Mouse (Mus musculus) embryonic stem cell, embryonic (primary cell): ENCODE measurements at regions not wholly inside any gene's neighbourhood (a gene's known extent, or its start where the extent isn't known, plus 50 kb on each side); places are given as distances from the start of the nearest gene placed in this dataset.

Source experiments
- CTCF ChIA-PET, 4 experiments: fragments of 300-600 bp in 2 of 4; fragments of 350-600 bp in 2 of 4; sonication (Branson Sonifier 250); formaldehyde crosslinking; loops; one replicate each; lab custom pipeline; 2022; ENCODE audit warnings: inconsistent platforms in 2 of 4; lab: Charles Lee
- POLR2A ChIA-PET, 4 experiments: fragments of 300-600 bp in 2 of 4; fragments of 350-600 bp in 2 of 4; sonication (Branson Sonifier 250); formaldehyde crosslinking; loops; one replicate each; lab custom pipeline; 2022; ENCODE audit warnings: antibody characterized with exemption in 4 of 4, inconsistent platforms in 1 of 4; lab: Charles Lee

DNA sequence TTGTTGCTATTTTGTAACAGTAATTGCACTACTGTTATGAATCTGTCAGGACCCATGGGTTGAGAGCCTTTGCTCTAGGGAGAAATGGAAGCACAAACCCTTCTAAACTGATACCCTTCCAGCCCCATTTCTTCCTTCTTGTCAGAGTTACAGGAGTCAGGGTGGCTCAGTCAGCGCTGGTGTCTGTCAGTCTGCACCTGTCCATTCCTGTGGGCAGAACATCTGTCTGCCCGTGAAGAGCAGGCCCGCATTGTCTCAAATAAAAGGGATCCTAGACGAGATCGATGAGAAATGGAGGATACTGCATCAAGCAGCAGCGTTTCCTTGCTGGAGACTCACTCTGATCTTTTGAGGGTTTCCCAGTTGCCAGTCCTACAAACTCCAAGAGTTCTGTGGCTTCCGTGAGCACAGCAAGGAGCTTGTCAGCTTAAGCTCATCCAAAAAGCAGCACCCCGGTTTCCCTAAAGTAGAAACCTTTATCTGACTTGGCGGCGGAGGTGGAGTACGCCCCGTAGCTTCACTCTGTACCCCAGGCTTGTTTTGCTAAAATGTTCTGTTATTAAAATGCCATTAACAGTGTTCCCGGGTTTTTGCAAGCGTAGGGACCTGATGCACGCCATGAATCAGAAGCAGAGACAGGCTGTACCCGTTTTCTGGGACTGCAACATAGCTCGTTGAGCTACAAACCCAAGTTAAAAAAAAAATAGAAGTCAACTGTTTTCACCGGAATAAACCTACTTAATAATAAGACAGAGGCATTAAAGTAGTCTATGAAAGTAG, 95.6 kb upstream of the Map1b start:
- ChIA-PET POLR2A (interaction anchor here in 2 of 4 experiments (1.0 to 2.6 kb wide), 4 partner anchors 8 to 237 kb away, joined by 3 to 9 read pairs (median 4); no protein-coding TSS in a partner anchor), CTCF (interaction anchor here in 2 of 4 experiments (0.6 to 1.2 kb wide), 3 partner anchors 10 to 226 kb away, joined by 3 read pairs; no protein-coding TSS in a partner anchor)

DNA sequence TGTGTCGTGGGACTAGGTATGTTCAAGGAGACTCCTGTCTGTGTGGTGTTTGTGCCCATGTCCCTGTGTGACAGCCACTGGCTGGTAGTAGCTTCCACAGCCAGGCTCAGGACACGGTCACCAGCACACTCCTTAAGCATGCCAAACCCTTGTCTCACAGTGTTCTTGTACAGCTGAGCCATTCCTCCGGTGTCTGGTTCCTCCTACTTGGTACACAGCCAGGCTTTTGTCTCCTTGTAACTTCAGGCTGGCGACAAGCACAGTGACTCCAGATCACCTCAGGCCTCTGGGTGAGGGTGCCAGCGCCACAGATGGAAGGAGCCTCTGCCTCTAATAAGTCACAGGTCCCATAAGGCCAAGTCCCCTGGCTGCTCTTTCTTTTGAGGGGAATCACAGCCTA, 94.2 kb upstream of the Map1b start:
- ChIA-PET CTCF (no interaction called here), POLR2A (no interaction called here)

DNA sequence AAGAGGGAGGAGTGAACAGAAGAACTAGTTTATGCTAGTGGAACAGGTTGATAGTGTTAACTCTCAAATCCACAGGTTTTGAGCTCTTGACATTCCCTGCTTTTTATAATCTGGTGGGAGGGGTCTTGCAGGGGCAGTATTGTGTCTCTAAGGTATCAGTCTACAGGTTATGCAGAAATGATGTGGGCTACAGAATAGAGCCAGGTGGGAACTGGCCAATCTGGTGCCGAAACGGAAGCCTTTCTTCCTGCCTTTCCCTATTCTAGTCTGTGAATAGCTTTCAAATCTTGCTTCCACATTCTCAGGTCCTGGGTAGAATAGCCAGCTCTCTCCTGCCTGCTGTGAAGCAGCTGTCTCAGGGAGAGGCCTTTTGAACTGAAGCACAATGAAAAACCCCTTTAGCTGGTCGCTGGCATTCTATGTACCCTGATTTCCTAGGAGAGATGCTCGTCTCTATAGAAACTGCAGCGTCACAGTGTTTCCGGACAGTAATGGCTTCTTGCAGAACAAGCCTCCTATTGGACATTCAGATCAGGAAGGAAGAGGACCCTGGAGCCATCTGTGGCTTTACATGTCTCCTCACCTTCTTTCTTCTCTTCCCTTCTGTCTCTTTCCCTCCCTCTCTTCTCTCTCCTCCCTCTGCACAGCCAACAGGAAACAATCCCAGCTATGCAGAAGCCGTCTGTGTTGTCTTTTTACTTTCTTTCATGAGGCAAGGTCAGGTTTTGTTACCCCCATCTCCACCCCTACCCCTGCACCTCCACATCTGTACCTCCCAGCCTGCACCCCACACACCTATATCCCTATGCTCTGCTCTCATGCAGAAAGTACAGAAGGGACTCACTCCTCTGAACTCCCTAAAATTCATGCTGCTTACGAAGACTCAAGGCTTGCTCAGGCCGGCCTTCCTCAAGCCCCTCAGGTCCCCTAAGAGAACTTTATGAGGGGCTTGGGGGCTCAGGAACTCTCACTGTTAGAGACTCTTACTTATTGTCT, 93.1 kb upstream of the Map1b start:
- POLR2A ChIA-PET, result interaction anchor here in 1 of 4 experiments (0.9 to 1.2 kb wide), 2 partner anchors 8 to 215 kb away, joined by 3 read pairs; no protein-coding TSS in a partner anchor
- CTCF ChIA-PET, result interaction anchor here in 1 of 4 experiments (0.9 to 1.3 kb wide), 2 partner anchors 228 to 256 kb away, joined by 3 to 5 read pairs; no protein-coding TSS in a partner anchor

DNA sequence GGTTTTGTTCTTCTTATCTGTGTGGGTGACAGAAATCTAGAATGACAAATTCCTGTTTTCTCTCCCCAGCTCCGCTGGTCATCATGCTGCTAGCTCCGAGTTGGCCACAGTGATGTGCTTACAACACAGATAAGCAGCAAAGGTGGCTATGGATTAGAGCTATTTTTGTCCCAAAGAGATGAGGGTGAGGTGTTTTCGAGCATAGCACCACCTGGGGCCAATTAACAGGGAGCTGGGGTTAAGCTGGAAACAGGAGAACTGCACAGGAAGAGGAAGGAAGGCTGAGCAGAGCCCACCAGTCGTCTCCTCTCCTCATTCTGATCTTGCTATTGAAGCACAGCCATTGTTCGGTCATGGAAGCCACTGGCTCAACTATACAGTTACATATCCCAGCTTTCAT, 92.3 kb upstream of the Map1b start:
- POLR2A ChIA-PET, result interaction anchor here in 1 of 4 experiments (0.9 to 1.2 kb wide), 2 partner anchors 9 to 216 kb away, joined by 3 read pairs; no protein-coding TSS in a partner anchor
- CTCF ChIA-PET, result interaction anchor here in 1 of 4 experiments (1.3 kb wide), 1 partner anchor 255 kb away, joined by 5 read pairs; no protein-coding TSS in a partner anchor

- ChIA-PET CTCF (interaction anchor here in 2 of 4 experiments (0.7 to 1.1 kb wide), 4 partner anchors 10 to 230 kb away, joined by 3 to 4 read pairs (median 3); no protein-coding TSS in a partner anchor), POLR2A (interaction anchor here in 1 of 4 experiments (0.6 kb wide), 1 partner anchor 263 kb away, joined by 3 read pairs; no protein-coding TSS in a partner anchor)
These were observed 90.9 kb upstream of the Map1b start for GRCm38 (mm10) chr13:99607208-99607607.

DNA sequence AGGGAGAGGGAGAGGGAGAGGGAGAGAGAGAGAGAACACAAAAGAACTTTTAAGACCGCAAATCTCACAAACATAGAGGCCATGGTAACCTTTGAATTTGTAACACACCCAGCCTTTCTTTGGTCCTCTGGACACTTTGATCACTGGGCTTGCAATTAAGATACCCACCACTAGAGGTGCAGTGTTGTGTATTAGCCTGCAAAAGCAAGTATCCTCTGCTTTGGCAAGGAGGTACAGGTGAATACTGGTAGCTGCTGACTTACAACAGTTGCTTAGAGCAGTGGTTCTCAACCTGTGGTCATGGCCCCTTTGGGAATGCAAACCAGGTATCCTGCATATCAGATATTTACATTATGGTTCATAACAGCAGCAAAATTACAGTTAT, 90.3 kb upstream of the Map1b start:
- ChIA-PET POLR2A (interaction anchor here in 1 of 4 experiments (0.6 kb wide), 1 partner anchor 263 kb away, joined by 3 read pairs; no protein-coding TSS in a partner anchor), CTCF (interaction anchor here in 2 of 4 experiments (0.7 to 1.1 kb wide), 3 partner anchors 9 to 231 kb away, joined by 3 read pairs; no protein-coding TSS in a partner anchor)

- ChIA-PET CTCF (interaction anchor here in 1 of 4 experiments (1.1 kb wide), 1 partner anchor 218 kb away, joined by 3 read pairs; no protein-coding TSS in a partner anchor), POLR2A (interaction anchor here in 1 of 4 experiments (0.6 kb wide), 1 partner anchor 21 kb away, joined by 3 read pairs; no protein-coding TSS in a partner anchor)
These were observed 89.7 kb upstream of the Map1b start for GRCm38 (mm10) chr13:99605866-99606605.

GRCm38 (mm10) chr13:99597891-99598290, 81.6 kb upstream of the Map1b start:
- POLR2A ChIA-PET, result interaction anchor here in 1 of 4 experiments (0.7 kb wide), 1 partner anchor 828 kb away, joined by 3 read pairs; no protein-coding TSS in a partner anchor
- CTCF ChIA-PET, result interaction anchor here in 2 of 4 experiments (0.6 to 1.0 kb wide), 2 partner anchors 9 to 79 kb away, joined by 3 read pairs; no protein-coding TSS in a partner anchor

GRCm38 (mm10) chr13:99593846-99594813, 77.8 kb upstream of the Map1b start:
- ChIA-PET POLR2A (interaction anchor here in 1 of 4 experiments (0.7 kb wide), 1 partner anchor 98 kb away, joined by 4 read pairs; no protein-coding TSS in a partner anchor), CTCF (interaction anchor here in 1 of 4 experiments (1.1 kb wide), 1 partner anchor 219 kb away, joined by 3 read pairs; no protein-coding TSS in a partner anchor)

GRCm38 (mm10) chr13:99593243-99593635, 76.9 kb upstream of the Map1b start:
- POLR2A ChIA-PET, result no interaction called here
- CTCF ChIA-PET, result interaction anchor here in 1 of 4 experiments (1.1 kb wide), 1 partner anchor 14 kb away, joined by 3 read pairs; no protein-coding TSS in a partner anchor

- CTCF ChIA-PET, result interaction anchor here in 1 of 4 experiments (1.1 kb wide), 1 partner anchor 14 kb away, joined by 3 read pairs; no protein-coding TSS in a partner anchor
- POLR2A ChIA-PET, result no interaction called here
These were observed 76.4 kb upstream of the Map1b start for GRCm38 (mm10) chr13:99592596-99593242.

GRCm38 (mm10) chr13:99588646-99589045, 72.3 kb upstream of the Map1b start:
- POLR2A ChIA-PET, result no interaction called here
- CTCF ChIA-PET, result no interaction called here

DNA sequence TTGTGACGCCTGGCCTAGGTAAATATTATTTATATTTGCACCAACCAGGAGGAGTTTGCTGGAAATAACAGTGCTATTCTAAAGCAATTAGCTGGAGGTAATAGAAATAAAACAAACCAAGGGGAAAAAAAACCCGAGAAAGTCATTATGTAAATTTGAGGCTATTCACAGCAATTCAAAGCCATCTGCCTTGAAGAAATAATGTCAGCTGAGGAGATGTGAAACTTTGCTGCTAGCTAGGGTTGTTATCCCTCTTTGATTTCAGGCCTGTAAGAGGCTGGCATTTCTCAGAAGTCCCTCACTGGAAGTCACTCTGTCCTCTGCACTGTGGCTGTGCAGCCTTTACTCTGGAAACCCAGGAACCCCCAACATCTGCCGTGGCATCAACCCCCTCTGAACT, 67.5 kb upstream of the Map1b start:
- POLR2A ChIA-PET, result no interaction called here
- CTCF ChIA-PET, result no interaction called here

GRCm38 (mm10) chr13:99580296-99580695, 64.0 kb upstream of the Map1b start:
- ChIA-PET CTCF (no interaction called here), POLR2A (no interaction called here)

DNA sequence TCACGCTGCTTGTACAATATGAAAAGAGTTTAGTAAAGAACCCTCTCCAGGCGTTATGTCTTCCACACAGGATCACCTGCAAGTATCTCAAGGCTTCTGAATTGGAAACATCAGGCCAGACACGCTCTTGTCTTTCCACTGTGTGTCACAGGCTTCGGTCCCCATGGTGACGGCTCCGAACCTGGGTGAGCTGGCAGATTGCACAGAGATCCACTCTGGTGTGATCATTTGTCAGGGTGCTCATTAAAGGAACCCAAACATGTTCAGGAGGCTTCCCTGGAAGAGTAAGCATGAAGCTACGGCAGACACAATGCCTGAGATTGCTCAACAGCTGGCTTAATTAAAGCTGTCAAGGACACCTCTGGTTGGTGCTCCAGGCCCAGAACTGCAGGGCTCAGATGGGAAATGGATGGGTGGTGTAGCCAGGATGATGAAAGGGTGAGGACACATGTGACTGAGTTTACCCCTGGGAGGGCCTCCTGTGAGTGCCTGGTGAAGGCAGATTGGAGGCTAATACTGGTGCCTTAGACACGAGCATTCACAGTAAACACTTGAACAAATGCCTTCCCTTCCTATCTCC, 63.3 kb upstream of the Map1b start:
- ChIA-PET CTCF (no interaction called here), POLR2A (no interaction called here)
